Mouse (Mus musculus): ENCODE data around the gene Rnf5. TPM values are rescaled to one million over a fixed set of nuclear protein-coding genes. Genes with fewer than 3 reads are reported as not detected.

Gene Rnf5
- 165 and 174 TPM in 2 replicates for polyA plus RNA-seq (2015; fragmentation: Nextera tagmentation; extraction: Ambion mirVana)

GRCm38 (mm10) chr17:34603375-34604060, at the start of gene Rnf5:
Gene Rnf5 (minus strand): TSS chr17:34603690.
- WGBS: under 1% methylated on average over 30 of the region's 30 CpGs
- Histone ChIP-seq H3K27me3 (replicated peaks) (no peaks in the 10 kb centered on the region), H3K9me3 (no peaks in the 10 kb centered on the region), H3K4me3 (replicated peaks) (peak within 1 kb of the TSS; percentile 88), H3K4me2 (replicated peaks) (peak within 1 kb of the TSS; percentile 91), H3K4me1 (replicated peaks) (peaks cover 43% of the 10 kb centered on the region), H3K9ac (peak within 1 kb of the TSS; percentile 74), H3K36me3 (peaks cover 16% of the 10 kb centered on the region), H3K27ac (peak within 1 kb of the TSS; percentile 91)
- peak; percentile 95 for ATAC-seq

GRCm38 (mm10) chr17:34652985-34653384, 49.5 kb upstream of the Rnf5 start:
- H3K4me2 ChIP-seq (replicated peaks): no peak overlapping the region
- H3K27ac ChIP-seq: no peak overlapping the region
- H3K9ac ChIP-seq: no peak overlapping the region
- no peak overlapping the region for H3K4me3 ChIP-seq (replicated peaks)
- ATAC-seq: no peak
- H3K36me3 ChIP-seq: peaks cover 6% of the 10 kb centered on the region
- peaks cover 29% of the 10 kb centered on the region for H3K4me1 ChIP-seq (replicated peaks)
- 94% methylated on average over 8 of the region's 8 CpGs for WGBS
- no peaks in the 10 kb centered on the region for H3K27me3 ChIP-seq (replicated peaks)
- H3K9me3 ChIP-seq: no peaks in the 10 kb centered on the region

- Histone ChIP-seq H3K4me2 (replicated peaks) (no peak overlapping the region), H3K4me1 (replicated peaks) (peaks cover 34% of the 10 kb centered on the region), H3K9me3 (no peaks in the 10 kb centered on the region), H3K27me3 (replicated peaks) (no peaks in the 10 kb centered on the region), H3K4me3 (replicated peaks) (no peak overlapping the region), H3K36me3 (peaks cover 6% of the 10 kb centered on the region), H3K9ac (no peak overlapping the region), H3K27ac (no peak overlapping the region)
- ATAC-seq: no peak
- 96% methylated on average over 10 of the region's 10 CpGs for WGBS
These were observed 49.1 kb upstream of the Rnf5 start for GRCm38 (mm10) chr17:34652546-34652945.

DNA sequence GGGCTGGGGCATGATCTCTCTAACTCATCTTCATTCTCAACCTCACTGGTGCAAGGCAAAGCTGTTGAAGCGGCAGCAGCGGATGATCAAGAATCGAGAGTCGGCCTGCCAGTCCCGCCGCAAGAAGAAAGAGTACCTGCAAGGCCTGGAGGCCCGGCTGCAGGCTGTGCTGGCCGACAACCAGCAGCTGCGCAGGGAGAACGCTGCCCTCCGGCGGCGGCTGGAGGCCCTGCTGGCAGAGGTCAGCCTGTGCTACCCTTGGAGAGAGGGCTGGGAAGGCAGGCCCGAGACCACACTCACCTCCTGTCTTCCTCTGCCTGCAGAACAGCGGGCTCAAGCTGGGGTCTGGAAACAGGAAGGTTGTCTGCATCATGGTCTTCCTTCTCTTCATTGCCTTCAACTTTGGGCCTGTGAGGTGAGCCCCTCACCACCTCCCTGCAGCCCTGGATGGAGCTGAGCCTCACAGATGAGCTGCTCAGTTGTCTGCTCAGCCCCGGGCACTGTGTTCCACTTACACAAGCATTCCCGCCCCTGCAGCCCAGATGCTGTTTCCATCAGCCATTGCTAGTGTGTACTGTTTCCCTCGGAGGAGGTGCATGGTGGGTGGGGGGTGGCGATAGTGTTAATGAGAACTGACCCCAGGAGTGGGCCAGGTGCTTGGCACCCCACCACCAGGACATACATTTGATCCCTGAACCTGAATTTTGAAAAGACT, 48.2 kb upstream of the Rnf5 start:
- Histone ChIP-seq H3K36me3 (peaks cover 6% of the 10 kb centered on the region), H3K4me3 (replicated peaks) (no peak overlapping the region), H3K4me2 (replicated peaks) (no peak overlapping the region), H3K27me3 (replicated peaks) (no peaks in the 10 kb centered on the region), H3K9me3 (no peaks in the 10 kb centered on the region), H3K27ac (no peak overlapping the region), H3K4me1 (replicated peaks) (peaks cover 28% of the 10 kb centered on the region), H3K9ac (no peak overlapping the region)
- ATAC-seq: no peak
- 56% methylated on average over 19 of the region's 19 CpGs for WGBS

DNA sequence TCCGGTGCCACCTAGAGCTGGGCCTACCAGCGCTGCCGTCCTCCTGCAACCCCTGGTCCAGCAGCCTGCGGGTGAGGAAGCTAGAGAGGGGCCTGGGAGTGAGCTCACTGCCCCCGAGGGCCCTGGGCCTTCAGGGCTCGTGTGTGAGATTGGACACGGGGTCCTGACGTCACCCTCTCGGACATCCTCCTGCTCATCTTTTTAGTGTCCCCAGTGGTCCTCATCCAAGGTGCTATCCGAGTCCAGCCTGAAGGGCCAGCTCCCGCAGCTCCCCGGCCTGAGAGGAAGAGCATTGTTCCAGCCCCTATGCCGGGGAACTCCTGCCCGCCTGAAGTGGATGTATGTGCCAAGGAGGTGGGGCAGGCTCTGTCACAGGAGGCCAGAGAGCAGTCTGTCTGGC, 47.3 kb upstream of the Rnf5 start:
- Histone ChIP-seq H3K4me1 (replicated peaks) (peaks cover 25% of the 10 kb centered on the region), H3K36me3 (peaks cover 7% of the 10 kb centered on the region), H3K4me2 (replicated peaks) (no peak overlapping the region), H3K9ac (no peak overlapping the region), H3K27me3 (replicated peaks) (no peaks in the 10 kb centered on the region), H3K4me3 (replicated peaks) (no peak overlapping the region), H3K27ac (no peak overlapping the region), H3K9me3 (no peaks in the 10 kb centered on the region)
- WGBS: 94% methylated on average over 14 of the region's 14 CpGs
- ATAC-seq: no peak

- ATAC-seq: no peak
- WGBS: 88% methylated on average over 18 of the region's 18 CpGs
These were observed 45.8 kb upstream of the Rnf5 start for GRCm38 (mm10) chr17:34649106-34649864.

GRCm38 (mm10) chr17:34648141-34648890, 44.8 kb upstream of the Rnf5 start:
- no peak overlapping the region; the same call in 1 of the 2 replicates for H3K9ac ChIP-seq
- H3K4me1 ChIP-seq (replicated peaks): peaks cover 23% of the 10 kb centered on the region
- peak overlapping the region; percentile 89 for H3K4me2 ChIP-seq (replicated peaks)
- H3K4me3 ChIP-seq (replicated peaks): peak overlapping the region; percentile 97; the same call in 1 of the 2 replicates
- H3K27me3 ChIP-seq (replicated peaks): no peaks in the 10 kb centered on the region
- no peaks in the 10 kb centered on the region for H3K9me3 ChIP-seq
- WGBS: 83% methylated on average over 16 of the region's 16 CpGs
- no peak overlapping the region for H3K27ac ChIP-seq
- H3K36me3 ChIP-seq: peaks cover 11% of the 10 kb centered on the region
- ATAC-seq: no peak

More at GRCm38 (mm10) chr17:34649106-34649864, 45.8 kb upstream of the Rnf5 start:
- Histone ChIP-seq H3K9ac (no peak overlapping the region), H3K4me1 (replicated peaks) (peaks cover 20% of the 10 kb centered on the region), H3K4me3 (replicated peaks) (no peak overlapping the region), H3K27ac (no peak overlapping the region), H3K27me3 (replicated peaks) (no peaks in the 10 kb centered on the region), H3K36me3 (peaks cover 11% of the 10 kb centered on the region), H3K9me3 (no peaks in the 10 kb centered on the region), H3K4me2 (replicated peaks) (no peak overlapping the region)

DNA sequence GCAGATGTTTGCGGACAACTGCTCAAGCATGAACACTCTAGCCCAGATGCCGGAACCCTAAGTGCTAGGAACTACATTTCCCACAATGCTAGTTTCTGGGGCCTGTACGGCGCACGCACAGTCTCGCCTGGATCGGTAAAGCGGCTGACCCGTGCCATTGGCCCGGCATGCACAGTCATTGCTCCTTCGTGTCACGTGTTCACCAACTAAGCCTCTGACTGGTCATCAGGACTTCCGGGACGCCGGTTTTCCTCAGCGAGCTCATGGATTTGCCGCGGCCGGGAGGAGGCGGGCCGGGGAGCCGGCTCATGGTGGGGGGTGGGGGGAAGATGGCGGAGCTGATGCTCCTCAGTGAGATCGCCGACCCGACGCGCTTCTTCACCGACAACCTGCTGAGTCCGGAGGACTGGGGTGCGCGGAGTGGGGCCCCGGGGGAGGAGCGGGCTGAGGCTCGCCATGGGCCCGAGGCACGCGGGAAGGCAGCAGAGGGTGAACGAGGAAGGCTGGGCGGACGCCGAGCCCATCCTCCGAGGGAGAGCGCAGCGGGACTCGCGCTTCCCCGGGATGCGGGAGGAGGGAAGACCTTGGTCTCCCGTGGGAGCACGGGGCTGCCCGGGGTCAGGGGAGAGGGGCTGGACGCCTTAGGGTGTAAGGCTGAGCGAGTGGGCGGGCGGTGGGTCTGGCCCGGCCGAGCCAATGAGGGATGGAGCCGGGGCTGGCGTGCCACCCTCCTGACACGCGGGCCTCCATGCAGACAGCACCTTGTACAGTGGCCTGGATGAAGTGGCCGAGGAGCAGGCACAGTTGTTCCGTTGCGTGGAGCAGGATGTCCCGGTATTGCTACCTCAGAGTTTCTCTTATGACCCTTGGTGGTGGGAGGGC, 43.7 kb upstream of the Rnf5 start, which contains the start of gene Atf6b:
Gene Atf6b, plus strand, starts transcription at position 241 of the 882 bp plus-strand sequence.
- Histone ChIP-seq H3K4me1 (replicated peaks) (peaks cover 23% of the 10 kb centered on the region), H3K4me2 (replicated peaks) (peak within 1 kb of the TSS; percentile 89)
- WGBS: under 1% methylated on average over 66 of the region's 66 CpGs

DNA sequence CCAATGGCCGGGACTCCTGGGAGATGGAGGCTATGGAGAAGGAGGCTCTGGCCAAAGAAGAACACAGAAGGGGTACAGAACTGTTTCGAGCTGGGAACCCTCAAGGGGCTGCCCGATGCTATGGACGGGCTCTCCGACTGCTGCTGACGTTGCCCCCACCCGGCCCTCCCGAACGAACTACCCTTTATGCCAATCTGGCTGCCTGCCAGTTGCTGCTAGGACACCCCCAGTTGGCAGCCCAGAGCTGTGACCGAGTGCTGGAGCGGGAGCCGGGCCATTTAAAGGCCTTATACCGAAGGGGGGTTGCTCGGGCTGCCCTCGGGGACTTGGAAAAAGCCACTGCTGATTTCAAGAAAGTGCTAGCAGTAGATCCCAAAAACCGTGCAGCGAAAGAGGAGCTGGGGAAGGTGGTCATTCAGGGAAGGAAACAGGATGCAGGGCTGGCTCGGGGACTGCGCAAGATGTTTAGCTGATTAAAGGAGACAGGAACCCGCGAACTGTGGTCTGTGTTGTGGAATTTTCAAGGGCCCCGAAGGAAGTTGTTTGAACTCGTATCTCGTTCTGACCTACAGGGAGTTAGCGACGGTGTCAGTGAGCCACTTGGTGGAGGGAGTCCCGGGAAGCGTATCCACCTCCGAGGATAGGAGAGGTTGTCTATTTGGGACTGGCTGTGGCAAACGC, 42.5 kb upstream of the Rnf5 start:
- peaks cover 7% of the 10 kb centered on the region for H3K36me3 ChIP-seq
- H3K4me2 ChIP-seq (replicated peaks): peak overlapping the region; percentile 68
- WGBS: 91% methylated on average over 30 of the region's 30 CpGs
- no peak for ATAC-seq
- no peak overlapping the region for H3K9ac ChIP-seq
- H3K9me3 ChIP-seq: no peaks in the 10 kb centered on the region
- no peak overlapping the region for H3K27ac ChIP-seq
- H3K4me1 ChIP-seq (replicated peaks): peaks cover 28% of the 10 kb centered on the region
- no peaks in the 10 kb centered on the region for H3K27me3 ChIP-seq (replicated peaks)
- no peak overlapping the region for H3K4me3 ChIP-seq (replicated peaks)

More for the DNA sequence above, 43.7 kb upstream of the Rnf5 start, which contains the start of gene Atf6b:
- H3K27ac ChIP-seq: peak within 1 kb of the TSS; percentile 71
- peaks cover 11% of the 10 kb centered on the region for H3K36me3 ChIP-seq
- ATAC-seq: peak; percentile 97
- H3K9me3 ChIP-seq: no peaks in the 10 kb centered on the region
- peak within 1 kb of the TSS; percentile 90 for H3K9ac ChIP-seq
- H3K4me3 ChIP-seq (replicated peaks): peak within 1 kb of the TSS; percentile 97
- no peaks in the 10 kb centered on the region for H3K27me3 ChIP-seq (replicated peaks)

DNA sequence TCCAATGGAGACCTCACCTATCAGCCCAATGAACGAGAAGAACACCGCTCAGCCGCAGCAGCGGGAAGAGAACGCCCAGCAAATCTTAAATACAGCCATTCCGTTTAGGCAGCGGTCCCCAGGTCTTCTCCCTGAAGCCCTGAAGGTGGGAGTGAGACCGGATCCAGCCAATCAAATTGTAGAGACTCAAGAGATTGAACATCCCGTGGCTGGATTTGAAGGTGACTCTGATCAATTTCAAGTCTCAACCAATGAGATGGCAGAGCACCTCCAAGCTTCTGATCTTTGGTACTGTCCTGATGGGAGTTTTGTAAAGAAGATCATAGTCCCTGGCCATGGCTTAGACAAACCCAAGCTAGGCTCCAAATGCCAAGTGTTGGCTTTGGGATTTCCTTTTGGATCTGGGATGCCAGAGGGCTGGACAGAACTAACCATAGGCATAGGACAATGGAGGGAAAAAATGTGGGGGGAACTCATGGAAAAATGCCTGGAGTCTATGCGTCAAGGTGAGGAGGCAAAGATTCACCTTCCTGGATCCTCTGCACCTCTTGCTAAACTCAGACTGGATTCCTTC, 41.9 kb upstream of the Rnf5 start:
- Histone ChIP-seq H3K27ac (0 out of 2 replicates have a peak overlapping the region, but pooled peaks have one; percentile 66), H3K27me3 (replicated peaks) (no peaks in the 10 kb centered on the region), H3K36me3 (peaks cover 7% of the 10 kb centered on the region), H3K4me3 (replicated peaks) (peak overlapping the region; percentile 55), H3K4me2 (replicated peaks) (peak overlapping the region; percentile 68), H3K9ac (peak overlapping the region; percentile 68), H3K9me3 (no peaks in the 10 kb centered on the region), H3K4me1 (replicated peaks) (peaks cover 32% of the 10 kb centered on the region)
- no peak for ATAC-seq
- WGBS: 40% methylated on average over 10 of the region's 10 CpGs

Measured in intestine, embryonic 15.5 days (tissue).